Mouse (Mus musculus) bone marrow macrophage, adult 2 months (primary cell): ENCODE data around the gene Hba-a1.

Source experiments
- CTCF ChIP-seq: IDR thresholded peaks from 2 replicates; pipeline ENCODE4 v1.5.1; 2012; ENCODE audit warnings: low read depth, mild to moderate bottlenecking, low read length, moderate library complexity
- POLR2A ChIP-seq: IDR thresholded peaks from 2 replicates; pipeline ENCODE4 v1.6.1; 2012; ENCODE audit warnings: mild to moderate bottlenecking, low read depth, low read length, borderline replicate concordance

DNA sequence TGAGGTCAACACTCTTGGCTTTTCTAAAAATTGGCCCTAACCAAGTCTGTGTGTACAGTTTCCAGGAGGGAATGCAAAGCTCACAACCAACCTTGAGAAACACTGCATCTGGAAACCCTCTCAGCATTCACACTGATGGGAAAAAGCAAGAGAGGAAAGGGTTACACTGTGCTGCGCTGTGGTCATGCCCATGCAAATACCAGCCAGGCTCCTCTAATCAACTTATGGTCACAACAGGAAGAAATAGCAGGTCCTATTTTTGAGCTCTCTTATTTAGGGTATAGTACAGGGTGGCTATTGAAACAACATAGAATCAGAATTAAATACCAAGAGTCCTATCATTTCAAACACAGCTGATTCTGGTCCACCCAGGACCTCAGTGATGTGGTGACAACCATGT is 38.7 kb upstream of the Hba-a1 start:
- TF ChIP-seq CTCF: no peak
- no peak for TF ChIP-seq POLR2A
